Mouse (Mus musculus) spleen, adult 10 weeks (tissue): ENCODE results near the gene Gm8369. TPM values are rescaled to one million over a fixed set of nuclear protein-coding genes. Genes with fewer than 3 reads are reported as not detected.

Experiments
- polyA plus RNA-seq: library from polyadenylated mRNA; stranded (reverse); fragments of 350-450 nt; fragmentation: Illumina TruSeq; extraction: RNeasy Lipid Tissue Mini Kit (QIAGEN cat#74804); gene quantifications from one replicate; pipeline ENCODE4 v1.2.3, GENCODE M21; 2015; ENCODE audit warnings: low replicate concordance; ENCODE audit not compliant: insufficient read depth

Gene Gm8369
- polyA plus RNA-seq: 245 TPM

DNA sequence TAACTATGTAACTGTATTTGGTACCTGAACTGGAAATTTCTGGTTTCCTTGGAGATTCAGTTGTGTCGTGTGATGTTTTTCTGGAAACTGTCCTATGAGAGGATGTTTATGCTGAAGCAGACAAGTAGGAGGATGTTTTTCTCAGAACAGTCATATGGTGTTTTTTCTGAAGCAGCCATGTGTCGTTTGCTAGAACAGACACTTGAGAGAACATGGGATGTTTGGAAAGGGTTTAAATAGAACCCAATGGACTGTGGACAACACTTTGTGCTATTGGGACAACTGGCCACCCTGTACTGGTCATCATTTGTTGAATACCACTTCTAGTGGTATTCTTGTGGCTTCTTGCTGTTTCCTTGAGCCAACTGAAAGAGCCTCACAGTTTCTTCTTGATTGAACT lies at the start of gene Gm8369:
Gene Gm8369, plus strand, starts transcription at position 193 of the 400 bp plus-strand sequence.

DNA sequence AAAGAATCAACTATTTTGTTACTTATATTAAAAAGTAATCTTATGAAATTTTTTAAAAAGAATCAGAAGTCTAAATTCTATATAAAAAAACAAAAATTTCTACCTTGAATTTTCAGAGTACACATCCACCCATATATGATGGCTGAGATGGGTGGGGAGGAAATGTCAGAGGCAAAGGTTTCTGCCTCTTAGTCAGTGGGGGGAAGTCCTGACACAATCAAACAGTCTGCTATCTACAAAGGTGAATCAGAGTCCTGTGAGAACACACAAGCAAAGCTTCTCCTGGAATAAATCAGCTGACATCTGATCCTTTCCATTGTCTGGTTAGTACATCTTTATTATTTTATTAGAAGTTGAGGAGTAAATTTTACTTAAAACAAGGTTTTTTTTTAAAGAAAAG lies 42.4 kb upstream of the Gm8369 start, which contains the start of gene Ms4a4b:
Gene Ms4a4b, plus strand, starts transcription at position 216 of the 400 bp plus-strand sequence.

DNA sequence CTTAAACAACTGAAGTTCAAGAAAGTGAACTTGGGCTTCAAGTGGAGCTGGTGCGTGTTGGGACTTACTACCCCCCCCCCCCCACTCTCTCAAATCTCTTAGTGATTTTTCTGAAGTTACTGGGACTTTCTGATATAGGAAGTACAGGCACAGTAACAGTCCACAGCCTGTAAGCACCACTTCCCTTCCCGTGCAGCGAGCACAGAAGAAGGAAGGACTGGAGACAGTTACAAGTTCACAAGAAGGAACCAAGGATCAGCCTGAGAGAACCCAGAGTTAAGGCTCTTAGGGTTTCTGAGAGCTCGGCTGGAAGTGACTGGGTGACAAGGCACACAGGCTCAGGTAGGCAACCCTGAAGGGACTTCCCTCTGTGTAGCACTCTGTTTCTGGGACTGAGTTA lies 16.5 kb upstream of the Gm8369 start, which contains the start of gene Ms4a6c:
Gene Ms4a6c, plus strand, starts transcription at position 152 of the 400 bp plus-strand sequence.

DNA sequence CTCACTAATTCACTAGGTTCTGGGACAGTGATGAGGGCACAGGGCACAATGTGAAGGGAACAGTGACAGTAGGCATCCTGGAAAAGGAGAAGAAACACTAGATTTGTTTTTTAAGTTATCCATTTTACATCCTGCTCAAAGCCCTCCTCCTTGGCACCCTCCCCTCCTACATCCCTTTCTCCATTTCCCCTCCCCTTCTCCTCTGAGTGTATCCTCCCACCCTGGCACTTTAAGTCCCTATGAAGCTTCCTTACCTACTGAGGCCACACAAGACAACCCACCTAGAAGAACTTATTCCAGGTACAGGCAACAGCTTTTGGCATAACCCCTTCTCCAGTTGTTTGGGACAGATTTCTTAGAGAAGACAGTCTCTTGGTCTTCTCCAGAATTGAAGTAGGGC lies 30.5 kb downstream of the Gm8369 start, which contains the start of gene Ms4a6b:
Gene Ms4a6b, plus strand, starts transcription at position 267 of the 400 bp plus-strand sequence.

DNA sequence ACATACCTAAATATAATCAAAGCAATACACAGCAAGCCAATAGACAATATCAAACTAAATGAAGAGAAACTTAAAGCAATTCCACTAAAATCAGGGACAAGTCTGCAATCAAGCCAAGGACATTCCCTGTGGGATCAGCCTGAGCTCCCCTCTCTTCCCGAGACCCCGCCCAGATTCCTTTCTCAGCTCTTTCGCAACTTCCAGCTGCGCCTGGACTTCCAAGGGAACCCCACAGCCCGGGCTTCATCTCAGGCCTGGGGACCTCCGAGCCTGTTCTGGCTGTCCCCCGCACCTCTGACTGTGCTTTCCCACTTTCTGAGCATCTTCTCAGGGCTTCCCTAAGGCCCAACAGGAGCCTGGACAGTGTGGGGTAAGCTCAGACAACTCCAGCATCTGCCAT lies 50.9 kb downstream of the Gm8369 start, which contains the start of gene Ms4a4d:
Gene Ms4a4d, plus strand, starts transcription at position 209 of the 400 bp plus-strand sequence.

Other genes starting within 250 kb of the Gm8369 start
- gene Ms4a1, start 219.7 kb upstream of the Gm8369 start, polyA plus RNA-seq: 821 TPM
- not detected for gene Ms4a5, start 202.1 kb upstream of the Gm8369 start, polyA plus RNA-seq
- gene Ms4a14, start 171.5 kb upstream of the Gm8369 start, polyA plus RNA-seq: 3.4 TPM
- gene Ms4a7, start 149.8 kb upstream of the Gm8369 start, polyA plus RNA-seq: 27.2 TPM
- 8.1 TPM for gene Ms4a4a, start 110.4 kb upstream of the Gm8369 start, polyA plus RNA-seq
- gene Ms4a4c, start 81.2 kb upstream of the Gm8369 start, polyA plus RNA-seq: 282 TPM
- gene Ms4a4b, start 42.4 kb upstream of the Gm8369 start, polyA plus RNA-seq: 535 TPM
- gene Ms4a6c, start 16.6 kb upstream of the Gm8369 start, polyA plus RNA-seq: 131 TPM
- 285 TPM for gene Ms4a6b, start 30.6 kb downstream of the Gm8369 start, polyA plus RNA-seq
- gene Ms4a4d, start 50.9 kb downstream of the Gm8369 start, polyA plus RNA-seq: 25.1 TPM
- 11.1 TPM for gene Ms4a6d, start 118.9 kb downstream of the Gm8369 start, polyA plus RNA-seq
- 2.0 TPM for gene Ms4a2, start 137.8 kb downstream of the Gm8369 start, polyA plus RNA-seq
- gene Ms4a3, start 154.9 kb downstream of the Gm8369 start, polyA plus RNA-seq: 0.83 TPM
- 1.3 TPM for gene Oosp2, start 174.6 kb downstream of the Gm8369 start, polyA plus RNA-seq
- 8.4 TPM for gene Oosp1, start 205.2 kb downstream of the Gm8369 start, polyA plus RNA-seq
- not detected for gene Oosp3, start 211.1 kb downstream of the Gm8369 start, polyA plus RNA-seq